Mouse (Mus musculus): ENCODE measurements around the gene Ssna1. TPM values are rescaled to one million over a fixed set of nuclear protein-coding genes. Genes with fewer than 3 reads are reported as not detected.

The Ssna1 gene
- 81.2 TPM for polyA plus RNA-seq (2017; shearing (Covaris generic))

GRCm38 (mm10) chr2:25271827-25272511 lies at the start of gene Ssna1, which contains the start of gene Anapc2:
TSS of gene Ssna1 (minus strand) at chr2:25272438.
TSS of gene Anapc2 (plus strand) at chr2:25272478.

GRCm38 (mm10) chr2:25318971-25319773 lies 46.9 kb upstream of the Ssna1 start, which contains the start of gene Grin1:
TSS of gene Grin1 (minus strand) at chr2:25319187.

GRCm38 (mm10) chr2:25289651-25290050 lies 17.4 kb upstream of the Ssna1 start, which contains the start of gene Lrrc26:
TSS of gene Lrrc26 (plus strand) at chr2:25289915.

GRCm38 (mm10) chr2:25287927-25288649 lies 15.8 kb upstream of the Ssna1 start, which contains the start of gene Tmem210:
TSS of gene Tmem210 (plus strand) at chr2:25288145.

GRCm38 (mm10) chr2:25262291-25262767 lies 9.9 kb downstream of the Ssna1 start, which contains the start of gene Tprn:
TSS of gene Tprn (plus strand) at chr2:25262618.

GRCm38 (mm10) chr2:25255284-25255779 lies 16.9 kb downstream of the Ssna1 start, which contains the start of gene Tmem203:
TSS of gene Tmem203 (plus strand) at chr2:25255439.

GRCm38 (mm10) chr2:25246183-25247072 lies 25.8 kb downstream of the Ssna1 start, which contains the start of gene AL732309.1:
TSS of gene AL732309.1 (minus strand) at chr2:25246863.

GRCm38 (mm10) chr2:25242101-25242506 lies 30.1 kb downstream of the Ssna1 start, which contains the start of the genes Rnf208 and Cysrt1:
TSS of gene Rnf208 (plus strand) at chr2:25242255.
TSS of gene Cysrt1 (minus strand) at chr2:25242452.

GRCm38 (mm10) chr2:25236614-25237013 lies 35.6 kb downstream of the Ssna1 start, which contains the start of gene Rnf224:
TSS of gene Rnf224 (minus strand) at chr2:25236787.

GRCm38 (mm10) chr2:25234050-25234449 lies 38.2 kb downstream of the Ssna1 start, which contains the start of gene Slc34a3:
TSS of gene Slc34a3 (minus strand) at chr2:25234364.

GRCm38 (mm10) chr2:25224492-25224765 lies 47.8 kb downstream of the Ssna1 start, which contains the start of gene Tubb4b:
TSS of gene Tubb4b (minus strand) at chr2:25224702.

Other genes starting within 250 kb of the Ssna1 start
- gene Nsmf, start 218.1 kb downstream of the Ssna1 start, polyA plus RNA-seq (2017; shearing (Covaris generic)) = 20.8 TPM
- gene Entpd8, start 192.1 kb downstream of the Ssna1 start, polyA plus RNA-seq (2017; shearing (Covaris generic)) = not detected
- gene Noxa1, start 177.3 kb downstream of the Ssna1 start, polyA plus RNA-seq (2017; shearing (Covaris generic)) = not detected
- 3.0 TPM for gene Nrarp, start 91.7 kb downstream of the Ssna1 start, polyA plus RNA-seq (2017; shearing (Covaris generic))
- 20.7 TPM for gene Tor4a, start 75.6 kb downstream of the Ssna1 start, polyA plus RNA-seq (2017; shearing (Covaris generic))
- 97.1 TPM for gene Nelfb, start 60.9 kb downstream of the Ssna1 start, polyA plus RNA-seq (2017; shearing (Covaris generic))
- not detected for gene Stpg3, start 57.8 kb downstream of the Ssna1 start, polyA plus RNA-seq (2017; shearing (Covaris generic))
- gene Fam166a, start 53.7 kb downstream of the Ssna1 start, polyA plus RNA-seq (2017; shearing (Covaris generic)) = not detected
- 99.9 TPM for gene Tubb4b, start 47.7 kb downstream of the Ssna1 start, polyA plus RNA-seq (2017; shearing (Covaris generic))
- gene Slc34a3, start 38.1 kb downstream of the Ssna1 start, polyA plus RNA-seq (2017; shearing (Covaris generic)) = not detected
- not detected for gene Rnf224, start 35.7 kb downstream of the Ssna1 start, polyA plus RNA-seq (2017; shearing (Covaris generic))
- 0.37 TPM for gene Rnf208, start 30.2 kb downstream of the Ssna1 start, polyA plus RNA-seq (2017; shearing (Covaris generic))
- not detected for gene Cysrt1, start 30.0 kb downstream of the Ssna1 start, polyA plus RNA-seq (2017; shearing (Covaris generic))
- gene AL732309.1, start 25.6 kb downstream of the Ssna1 start, polyA plus RNA-seq (2017; shearing (Covaris generic)) = 9.7 TPM
- 26.6 TPM for gene Tmem203, start 17.0 kb downstream of the Ssna1 start, polyA plus RNA-seq (2017; shearing (Covaris generic))
- gene Tprn, start 9.8 kb downstream of the Ssna1 start, polyA plus RNA-seq (2017; shearing (Covaris generic)) = 24.1 TPM
- gene Anapc2, start within 50 bp of the Ssna1 start, polyA plus RNA-seq (2017; shearing (Covaris generic)) = 101 TPM
- not detected for gene Tmem210, start 15.7 kb upstream of the Ssna1 start, polyA plus RNA-seq (2017; shearing (Covaris generic))
- not detected for gene Lrrc26, start 17.5 kb upstream of the Ssna1 start, polyA plus RNA-seq (2017; shearing (Covaris generic))
- not detected for gene Grin1, start 46.7 kb upstream of the Ssna1 start, polyA plus RNA-seq (2017; shearing (Covaris generic))
- 26.7 TPM for gene Man1b1, start 59.9 kb upstream of the Ssna1 start, polyA plus RNA-seq (2017; shearing (Covaris generic))
- 6.7 TPM for gene Dpp7, start 83.9 kb upstream of the Ssna1 start, polyA plus RNA-seq (2017; shearing (Covaris generic))
- 14.2 TPM for gene Uap1l1, start 93.2 kb upstream of the Ssna1 start, polyA plus RNA-seq (2017; shearing (Covaris generic))
- not detected for gene Sapcd2, start 99.9 kb upstream of the Ssna1 start, polyA plus RNA-seq (2017; shearing (Covaris generic))
- not detected for gene Entpd2, start 123.4 kb upstream of the Ssna1 start, polyA plus RNA-seq (2017; shearing (Covaris generic))
- 0.47 TPM for gene Npdc1, start 126.9 kb upstream of the Ssna1 start, polyA plus RNA-seq (2017; shearing (Covaris generic))
- gene Fut7, start 150.8 kb upstream of the Ssna1 start, polyA plus RNA-seq (2017; shearing (Covaris generic)) = not detected
- gene Abca2, start 156.3 kb upstream of the Ssna1 start, polyA plus RNA-seq (2017; shearing (Covaris generic)) = 44.9 TPM
- 5.1 TPM for gene Clic3, start 184.4 kb upstream of the Ssna1 start, polyA plus RNA-seq (2017; shearing (Covaris generic))
- gene Paxx, start 188.7 kb upstream of the Ssna1 start, polyA plus RNA-seq (2017; shearing (Covaris generic)) = 74.5 TPM
- not detected for gene Ptgds, start 197.6 kb upstream of the Ssna1 start, polyA plus RNA-seq (2017; shearing (Covaris generic))
- gene Lcn12, start 221.5 kb upstream of the Ssna1 start, polyA plus RNA-seq (2017; shearing (Covaris generic)) = not detected
- 82.7 TPM for gene Fbxw5, start 228.3 kb upstream of the Ssna1 start, polyA plus RNA-seq (2017; shearing (Covaris generic))
- gene C8g, start 229.3 kb upstream of the Ssna1 start, polyA plus RNA-seq (2017; shearing (Covaris generic)) = 5.6 TPM